Mouse (Mus musculus) MEL (cell line): Measurements from ENCODE around the gene Camk2b. TPM values are rescaled to one million over a fixed set of nuclear protein-coding genes. Genes with fewer than 3 reads are reported as not detected.
"Not testable (repeated sequence)": the region's sequence is repeated elsewhere in the genome, so short reads cannot be mapped to it uniquely, and the experiment has no call there.

Experiments
- DNase-seq: peaks from one replicate; pipeline ENCODE4 v3.0.0; 2011; ENCODE audit warnings: low read depth, low spot score
- H3K27ac ChIP-seq: 2 replicates; pipeline ENCODE4 v1.5.1; 2012; ENCODE audit warnings: low read depth, mild to moderate bottlenecking, control low read depth, low read length, moderate library complexity; ENCODE audit not compliant: control insufficient read depth
- H3K27me3 ChIP-seq, 2 experiments: fragments of 150-350 bp in 1 of 2; sonication (generic) in 1 of 2; 2 replicates each; pipeline ENCODE4 v1.6.1; 2012; ENCODE audit warnings: low read length in 2 of 2, mild to moderate bottlenecking in 2 of 2, improper control_type of control experiment in 1 of 2, moderate library complexity in 1 of 2; ENCODE audit not compliant: insufficient read depth in 2 of 2, control insufficient read depth in 1 of 2
- H3K36me3 ChIP-seq, 2 experiments: 2 replicates each; pipeline ENCODE4 v1.6.1; 2012 to 2014; ENCODE audit warnings: low read length in 2 of 2, improper control_type of control experiment in 1 of 2, inconsistent platforms in 1 of 2, mild to moderate bottlenecking in 1 of 2; ENCODE audit not compliant: insufficient read depth in 2 of 2, control insufficient read depth in 1 of 2
- H3K4me1 ChIP-seq, 2 experiments: fragments of 150-350 bp in 1 of 2; sonication (generic) in 1 of 2; 2 replicates each; pipeline ENCODE4 v1.6.1; 2012; ENCODE audit warnings: low read length in 2 of 2, improper control_type of control experiment in 1 of 2, mild to moderate bottlenecking in 1 of 2; ENCODE audit not compliant: insufficient read depth in 2 of 2, control insufficient read depth in 1 of 2
- H3K4me3 ChIP-seq, 2 experiments: fragments of 150-350 bp in 1 of 2; sonication (generic) in 1 of 2; 2 replicates each; pipeline ENCODE4 v1.5.1; 2012; ENCODE audit warnings: low read depth in 2 of 2, low read length in 2 of 2, mild to moderate bottlenecking in 2 of 2, moderate library complexity in 2 of 2, control low read depth in 1 of 2, improper control_type of control experiment in 1 of 2; ENCODE audit not compliant: control insufficient read depth in 1 of 2, insufficient read depth in 1 of 2
- H3K79me2 ChIP-seq: 2 replicates; pipeline ENCODE4 v1.6.1; 2012; ENCODE audit warnings: mild to moderate bottlenecking, low read length, moderate library complexity; ENCODE audit not compliant: control insufficient read depth, poor library complexity, insufficient read depth
- H3K9ac ChIP-seq: 2 replicates; pipeline ENCODE4 v1.6.1; 2012; ENCODE audit warnings: low read depth, mild to moderate bottlenecking, control low read depth, low read length, moderate library complexity; ENCODE audit not compliant: control insufficient read depth, poor library complexity, severe bottlenecking
- H3K9me3 ChIP-seq: fragments of 150-350 bp; sonication (generic); replicated peaks from 2 replicates; pipeline ENCODE4 v1.6.1; 2012; ENCODE audit warnings: mild to moderate bottlenecking, low read length, improper control_type of control experiment, moderate library complexity; ENCODE audit not compliant: insufficient read depth
- CHD2 ChIP-seq: IDR thresholded peaks from 2 replicates; pipeline ENCODE4 v1.6.1; 2011; ENCODE audit warnings: low read length, improper control_type of control experiment
- CTCF ChIP-seq, 3 experiments: IDR thresholded peaks in 2 of 3; conservative IDR thresholded peaks in 1 of 3; 2 replicates each; pipeline ENCODE4 v1.5.1; 2011 to 2012; ENCODE audit warnings: low read length in 3 of 3, low read depth in 2 of 3, mild to moderate bottlenecking in 2 of 3, improper control_type of control experiment in 1 of 3, inconsistent platforms in 1 of 3, mixed read lengths in 1 of 3, moderate library complexity in 1 of 3; ENCODE audit not compliant: control insufficient read depth in 1 of 3, insufficient read depth in 1 of 3, poor library complexity in 1 of 3, severe bottlenecking in 1 of 3
- E2F4 ChIP-seq: IDR thresholded peaks from 2 replicates; pipeline ENCODE4 v1.6.1; 2011; ENCODE audit warnings: low read depth, low read length, improper control_type of control experiment, borderline replicate concordance
- ELF1 ChIP-seq: IDR thresholded peaks from 2 replicates; pipeline ENCODE4 v1.6.1; 2014; ENCODE audit warnings: low read depth, mild to moderate bottlenecking, inconsistent platforms, low read length, improper control_type of control experiment, moderate library complexity
- ETS1 ChIP-seq: IDR thresholded peaks from 2 replicates; pipeline ENCODE4 v1.6.1; 2012; ENCODE audit warnings: low read depth, mild to moderate bottlenecking, inconsistent platforms, low read length, improper control_type of control experiment, moderate library complexity
- GATA1 ChIP-seq: IDR thresholded peaks from 2 replicates; pipeline ENCODE4 v1.6.1; 2011; ENCODE audit warnings: low read depth, low read length, improper control_type of control experiment
- HCFC1 ChIP-seq: IDR thresholded peaks from 2 replicates; pipeline ENCODE4 v1.6.1; 2012; ENCODE audit warnings: low read depth, mild to moderate bottlenecking, inconsistent platforms, low read length, improper control_type of control experiment, moderate library complexity
- JUND ChIP-seq: IDR thresholded peaks from 2 replicates; pipeline ENCODE4 v1.6.1; 2011; ENCODE audit warnings: low read depth, mild to moderate bottlenecking, improper control_type of control experiment, low read length
- KAT2A ChIP-seq: conservative IDR thresholded peaks from 2 replicates; pipeline ENCODE4 v1.6.1; 2012; ENCODE audit warnings: low read depth, low read length, improper control_type of control experiment, inconsistent platforms
- MEF2A ChIP-seq: IDR thresholded peaks from 2 replicates; pipeline ENCODE4 v1.6.1; 2014; ENCODE audit warnings: low read depth, mild to moderate bottlenecking, inconsistent platforms, low read length, improper control_type of control experiment; ENCODE audit not compliant: poor library complexity, insufficient replicate concordance, severe bottlenecking; ENCODE audit errors: extremely low read depth
- NRF1 ChIP-seq: IDR thresholded peaks from 2 replicates; pipeline ENCODE4 v1.6.1; 2014; ENCODE audit warnings: low read depth, mild to moderate bottlenecking, inconsistent platforms, low read length, improper control_type of control experiment, moderate library complexity; ENCODE audit not compliant: poor library complexity, insufficient read depth, severe bottlenecking
- RAD21 ChIP-seq: IDR thresholded peaks from 2 replicates; pipeline ENCODE4 v1.6.1; 2011; ENCODE audit warnings: mild to moderate bottlenecking, low read depth, low read length, improper control_type of control experiment
- RCOR1 ChIP-seq: IDR thresholded peaks from 2 replicates; pipeline ENCODE4 v1.6.1; 2012; ENCODE audit warnings: low read depth, mild to moderate bottlenecking, inconsistent platforms, low read length, improper control_type of control experiment
- SMC3 ChIP-seq: IDR thresholded peaks from 2 replicates; pipeline ENCODE4 v1.6.1; 2011; ENCODE audit warnings: low read depth, low read length, improper control_type of control experiment
- TAL1 ChIP-seq: IDR thresholded peaks from 2 replicates; pipeline ENCODE4 v1.6.1; 2012; ENCODE audit warnings: mild to moderate bottlenecking, inconsistent platforms, low read length, moderate library complexity, mixed read lengths
- TCF12 ChIP-seq: IDR thresholded peaks from 2 replicates; pipeline ENCODE4 v1.6.1; 2014; ENCODE audit warnings: low read depth, mild to moderate bottlenecking, inconsistent platforms, low read length, improper control_type of control experiment, moderate library complexity
- UBTF ChIP-seq: IDR thresholded peaks from 2 replicates; pipeline ENCODE4 v1.6.1; 2012; ENCODE audit warnings: low read depth, mild to moderate bottlenecking, inconsistent platforms, low read length, improper control_type of control experiment, moderate library complexity, borderline replicate concordance; ENCODE audit not compliant: insufficient read depth
- ZC3H11A ChIP-seq: IDR thresholded peaks from 2 replicates; pipeline ENCODE4 v1.6.1; 2012; ENCODE audit warnings: low read depth, mild to moderate bottlenecking, inconsistent platforms, low read length, improper control_type of control experiment
- polyA plus RNA-seq, 2 experiments: library from polyadenylated mRNA; stranded (reverse) in 1 of 2; unstranded in 1 of 2; fragments of >175 nt in 1 of 2; fragments of >200 nt in 1 of 2; gene quantifications; 2 replicates each; pipeline versions ENCODE4 v1.2.1 to v1.2.4; 2012; ENCODE audit warnings: low replicate concordance in 2 of 2, low read depth in 1 of 2; ENCODE audit not compliant: insufficient read length in 2 of 2, insufficient read depth in 1 of 2, missing spikeins in 1 of 2
- total RNA-seq: library from RNA; depleted of rRNA; stranded (reverse); fragments of 300-350 nt; gene quantifications from 2 replicates; pipeline ENCODE4 v1.2.3, GENCODE M21; 2012

Camk2b gene
- total and polyA plus RNA-seq, 3 experiments = 0.04 TPM; not detected in 1

DNA sequence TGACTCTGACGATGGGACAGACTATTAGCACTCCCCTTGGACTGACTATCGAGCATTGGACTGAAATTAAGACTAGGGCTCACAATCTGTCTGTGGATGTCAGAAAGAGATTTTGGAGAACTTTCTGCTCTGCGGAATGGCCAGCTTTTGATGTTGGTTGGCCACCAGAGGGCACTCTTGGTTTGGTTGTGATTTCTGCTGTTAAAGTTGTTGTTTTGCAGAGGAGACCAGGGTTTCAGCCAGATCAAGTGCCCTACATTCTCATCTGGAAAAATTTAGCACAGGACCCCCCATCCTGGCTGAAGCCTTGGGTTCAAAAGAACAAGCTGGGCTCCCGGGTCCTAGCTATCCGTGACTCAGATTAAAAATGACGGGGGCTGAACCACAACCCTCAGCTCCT is 134.2 kb downstream of the Camk2b start:
- H3K4me1 ChIP-seq, H3K9ac ChIP-seq, H3K36me3 ChIP-seq, H3K79me2 ChIP-seq, H3K4me3 ChIP-seq, H3K27me3 ChIP-seq, H3K27ac ChIP-seq, H3K9me3 ChIP-seq: not testable (repeated sequence)
- peak; percentile 32 for DNase-seq
- peak; percentile 49 for TF ChIP-seq RAD21
- TF ChIP-seq CTCF (IDR thresholded peaks at IDR 0.05 in 2 of 3, conservative IDR thresholded peaks at IDR 0.05 in 1 of 3; ENCODE audit: control insufficient read depth in 1 of 3, insufficient read depth in 1 of 3, low read depth in 2 of 3, low read length in 3 of 3, poor library complexity in 1 of 3, severe bottlenecking in 1 of 3) = peak; percentile 19 to 47 (median 40); a peak in 3 of 6 replicates
- peak; percentile 33 for TF ChIP-seq SMC3

DNA sequence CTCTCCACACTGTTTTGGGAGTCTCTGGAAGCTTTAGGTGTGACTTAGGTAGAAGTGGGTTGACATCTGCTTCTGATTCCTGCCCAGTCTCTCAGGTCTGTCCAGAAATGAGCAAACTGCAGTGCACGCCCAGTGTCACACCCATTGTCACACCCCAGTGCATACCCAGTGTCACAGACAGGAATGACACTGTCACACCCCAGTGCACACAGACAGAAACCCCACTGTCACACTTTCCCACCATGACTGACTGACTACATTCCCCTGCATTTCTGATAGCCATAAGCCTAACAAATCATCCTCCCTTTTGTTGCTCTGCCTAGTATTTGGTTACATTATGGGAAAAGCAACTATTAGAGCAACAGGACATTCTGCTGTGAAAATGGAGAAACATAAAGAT is 135.6 kb downstream of the Camk2b start:
- H3K27ac ChIP-seq = no peak overlapping the region
- TF ChIP-seq HCFC1 (no peak), TCF12 (no peak), NRF1 (no peak), KAT2A (no peak), CHD2 (no peak), RAD21 (no peak), MEF2A (no peak), RCOR1 (no peak), ETS1 (no peak), ELF1 (no peak), JUND (no peak), TAL1 (no peak), GATA1 (no peak), UBTF (no peak), E2F4 (no peak), ZC3H11A (no peak)
- DNase-seq = no peak
- H3K27me3 ChIP-seq = peaks cover 2 to 8% of the 10 kb centered on the region in 2 experiments; a peak in 3 of 4 replicates
- H3K9me3 ChIP-seq = no peaks in the 10 kb centered on the region
- H3K4me3 ChIP-seq = no peak overlapping the region
- H3K79me2 ChIP-seq = no peaks in the 10 kb centered on the region
- no peaks in the 10 kb centered on the region for H3K4me1 ChIP-seq
- H3K9ac ChIP-seq = no peak overlapping the region
- H3K36me3 ChIP-seq = no peaks in the 10 kb centered on the region
